Mouse (Mus musculus): Measurements from ENCODE around the gene Ugt2a2. TPM values are rescaled to one million over a fixed set of nuclear protein-coding genes. Genes with fewer than 3 reads are reported as not detected.
"Not testable (repeated sequence)": the region's sequence is repeated elsewhere in the genome, so short reads cannot be mapped to it uniquely, and the experiment has no call there.

Ugt2a2 gene
- total RNA-seq (2021): not detected
- long read RNA-seq, experiment 1: 0 reads
- long read RNA-seq, experiment 2: 0 reads

GRCm38 (mm10) chr5:87482160-87482559 is at the start of gene Ugt2a2:
Gene Ugt2a2 (minus strand): TSS chr5:87482260.
- DNase-seq: no peak

DNA sequence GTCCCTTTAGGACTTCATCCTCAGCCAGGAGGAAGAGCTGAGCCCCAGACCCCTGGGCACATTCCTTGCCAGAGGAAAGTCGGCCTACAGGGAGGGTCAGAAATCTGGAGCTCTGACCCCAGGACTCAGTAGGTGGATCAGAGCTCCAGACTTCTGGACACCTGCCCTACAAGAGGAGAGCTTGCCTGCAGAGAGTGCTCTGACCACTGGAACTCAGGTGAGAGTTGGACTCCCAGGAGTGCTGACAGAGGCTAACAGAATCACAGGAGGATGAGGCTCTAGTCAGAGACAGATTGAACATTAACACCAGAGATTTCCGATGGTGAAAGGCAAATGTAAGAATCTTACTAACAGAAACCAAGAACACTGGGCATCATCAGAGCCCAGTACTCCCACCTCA is 41.5 kb upstream of the Ugt2a2 start:
- DNase-seq: not testable (repeated sequence)

- DNase-seq: no peak
These were observed 23.9 kb upstream of the Ugt2a2 start for GRCm38 (mm10) chr5:87505776-87506458.

GRCm38 (mm10) chr5:87502687-87503086 is 20.6 kb upstream of the Ugt2a2 start:
- no peak for DNase-seq

DNA sequence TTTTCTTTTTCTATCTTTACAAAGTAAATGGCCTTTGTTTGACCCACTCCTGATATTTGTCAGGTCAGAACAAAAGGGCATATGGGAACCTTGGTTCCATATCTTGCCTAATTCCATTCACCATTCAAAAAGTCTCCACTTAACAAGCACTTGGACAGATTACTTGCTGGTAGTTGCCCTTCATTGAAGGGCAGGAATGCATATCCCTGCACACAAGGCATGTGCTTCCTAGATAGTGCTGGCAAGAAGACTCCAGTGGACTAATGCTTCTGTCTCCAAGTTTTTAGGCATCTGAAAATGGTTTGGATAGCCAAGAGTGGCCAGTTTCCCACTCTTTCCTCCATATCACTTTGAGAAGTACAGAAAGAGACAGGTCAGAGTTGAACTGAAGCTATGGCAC is 17.3 kb upstream of the Ugt2a2 start:
- DNase-seq: no peak

GRCm38 (mm10) chr5:87498936-87499335 is 16.9 kb upstream of the Ugt2a2 start:
- DNase-seq: peak; percentile 9

GRCm38 (mm10) chr5:87490771-87491170 is 8.7 kb upstream of the Ugt2a2 start, which contains the start of gene Ugt2a1:
Gene Ugt2a1 (minus strand): TSS chr5:87490871.
- no peak for DNase-seq

- DNase-seq: not testable (repeated sequence)
These were observed 4.6 kb upstream of the Ugt2a2 start, which contains the start of gene Gm43638 for GRCm38 (mm10) chr5:87486706-87487105. Gene Gm43638 (minus strand): TSS chr5:87486806.

- no peak for DNase-seq
These were observed 23.2 kb downstream of the Ugt2a2 start for GRCm38 (mm10) chr5:87458810-87459209.

- DNase-seq: no peak
These were observed 24.4 kb downstream of the Ugt2a2 start for GRCm38 (mm10) chr5:87457701-87458100.

DNA sequence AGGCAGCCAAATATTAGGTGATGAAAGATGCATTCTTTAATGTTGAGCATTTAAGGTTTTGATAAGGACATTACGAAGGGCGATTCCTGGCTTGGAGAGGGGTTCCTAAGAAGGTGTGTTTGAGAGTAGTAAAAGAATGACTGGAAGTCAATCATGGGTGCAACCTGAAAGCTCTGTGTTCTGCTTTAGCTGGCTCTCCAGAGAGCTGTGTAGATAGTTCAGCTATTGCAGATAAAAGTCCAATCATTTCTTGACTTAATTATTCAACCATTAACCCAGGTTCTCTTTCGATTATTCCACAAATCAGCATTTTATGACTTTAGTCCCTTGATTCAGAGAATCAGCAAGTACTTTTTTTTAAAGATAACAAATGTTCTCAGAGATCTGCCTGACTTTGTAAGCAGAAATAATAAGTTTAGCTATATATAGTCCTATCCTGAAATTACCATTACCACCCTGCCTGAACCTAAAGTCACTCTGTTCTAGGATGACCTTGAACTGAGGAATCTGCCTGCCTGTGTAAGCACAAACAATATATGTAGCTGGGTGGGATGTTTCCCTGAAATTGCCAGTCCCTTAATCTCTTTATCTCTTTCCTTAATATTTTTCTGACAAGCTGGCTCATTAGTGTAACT is 25.7 kb downstream of the Ugt2a2 start:
- DNase-seq: no peak

GRCm38 (mm10) chr5:87455519-87455918 is 26.5 kb downstream of the Ugt2a2 start:
- DNase-seq: no peak

DNA sequence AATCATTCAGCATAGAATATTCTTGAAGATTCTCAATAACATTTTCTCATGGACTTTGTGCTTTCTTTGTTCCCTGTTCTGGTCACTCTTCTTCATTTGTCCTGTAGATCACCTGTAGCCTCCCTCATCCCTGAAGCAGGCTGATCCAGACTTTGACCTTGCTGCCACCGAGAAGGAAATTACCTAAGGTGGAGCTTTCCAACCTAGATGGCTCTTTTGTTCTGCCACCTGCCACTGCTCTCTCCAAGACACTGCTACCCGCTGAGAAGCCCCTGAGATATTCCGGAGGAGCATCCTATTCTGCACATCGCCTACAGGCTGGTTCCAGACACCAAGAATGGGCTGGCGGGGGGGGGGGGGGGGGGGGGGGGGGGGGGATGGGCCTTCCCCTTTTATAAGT is 29.5 kb downstream of the Ugt2a2 start:
- DNase-seq: not testable (repeated sequence)

DNA sequence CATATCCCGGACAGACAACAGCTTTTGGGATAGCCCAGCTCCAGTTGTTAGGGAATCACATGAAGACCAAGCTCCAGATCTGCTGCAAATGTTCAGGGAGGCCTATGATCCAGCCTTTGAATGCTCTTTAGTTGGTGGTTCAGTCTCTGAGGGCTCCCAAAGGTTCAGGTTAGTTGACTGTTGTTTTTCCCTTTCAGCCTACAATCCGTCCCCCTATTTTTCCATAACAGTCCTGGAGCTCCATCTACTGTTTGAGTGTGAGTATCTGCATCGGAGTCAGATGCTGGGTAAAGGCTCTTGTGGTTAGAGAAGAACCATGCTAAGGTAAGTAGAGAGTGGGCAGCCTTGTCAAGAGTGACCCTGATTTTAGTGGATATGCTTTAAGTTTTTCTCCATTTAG is 45.8 kb downstream of the Ugt2a2 start:
- DNase-seq: peak; percentile 15

GRCm38 (mm10) chr5:87425676-87426075 is 56.4 kb downstream of the Ugt2a2 start:
- DNase-seq: no peak

DNA sequence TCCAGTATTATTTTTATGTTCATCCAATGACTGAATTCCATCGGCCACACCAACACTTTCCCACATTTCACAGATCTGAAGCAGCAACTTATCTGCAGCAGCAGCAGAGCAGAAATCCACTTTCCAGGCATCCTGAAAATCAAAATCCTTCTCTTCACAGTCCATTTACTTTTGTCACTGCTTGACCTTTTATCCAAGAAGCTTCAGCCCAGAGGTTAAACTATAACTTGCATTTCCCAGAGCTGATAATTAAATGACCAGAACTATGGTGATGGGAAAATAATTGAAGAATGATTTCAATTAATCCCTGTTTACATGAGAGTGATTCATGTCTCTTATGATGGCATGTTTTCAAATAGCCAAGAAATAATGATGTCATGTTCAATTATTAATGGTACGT is 58.0 kb downstream of the Ugt2a2 start, which contains the start of gene Ugt2b38:
Ugt2b38 (minus strand) TSS at position 163 of the 400 bp plus-strand sequence.
- DNase-seq: not testable (repeated sequence)

Other genes with a start within 250 kb of the Ugt2a2 start
- under 1 TPM; 0.45 to 0.93 TPM for gene Ugt2b37, start 227.5 kb downstream of the Ugt2a2 start, total RNA-seq (2021)
- gene Ugt2a3, start 145.1 kb downstream of the Ugt2a2 start, total RNA-seq (2021): 1 to 10 TPM in 1 of 2 experiments, under 1 TPM in 1; 0.85 to 1.7 TPM
- gene Ugt2b38, start 58.1 kb downstream of the Ugt2a2 start, total RNA-seq (2021): under 1 TPM in 1 of 2 experiments, not detected in 1; 0.36 TPM
- not detected for gene Gm43638, start 4.5 kb upstream of the Ugt2a2 start, total RNA-seq (2021)
- gene Ugt2a1, start 8.6 kb upstream of the Ugt2a2 start, total RNA-seq (2021): not detected
- gene Sult1b1, start 55.9 kb upstream of the Ugt2a2 start, total RNA-seq (2021): under 1 TPM; 0.30 to 0.84 TPM
- 10 to 100 TPM in 1 of 2 experiments, 1 to 10 TPM in 1; 6.0 to 16.6 TPM for gene Sult1d1, start 86.8 kb upstream of the Ugt2a2 start, total RNA-seq (2021)
- gene Sult1e1, start 109.3 kb upstream of the Ugt2a2 start, total RNA-seq (2021): under 1 TPM in 1 of 2 experiments, not detected in 1; 0.84 TPM
- not detected for gene Csn1s1, start 183.9 kb upstream of the Ugt2a2 start, total RNA-seq (2021)
- gene Csn2, start 217.4 kb upstream of the Ugt2a2 start, total RNA-seq (2021): not detected